Mouse (Mus musculus) G1E (cell line): ENCODE results near the gene Dhx57.

Experiments
- CTCF ChIP-seq: IDR thresholded peaks from 2 replicates; pipeline ENCODE4 v1.5.1; 2012; ENCODE audit warnings: low read depth, low read length, inconsistent platforms, mixed read lengths
- GATA1 ChIP-seq: IDR thresholded peaks from 2 replicates; pipeline ENCODE4 v1.6.1; 2012; ENCODE audit warnings: borderline replicate concordance, low read length, inconsistent platforms, mixed read lengths

- TF ChIP-seq CTCF (no peak), GATA1 (no peak)
Observed at GRCm38 (mm10) chr17:80290074-80290657, at the start of gene Dhx57, which contains the start of gene Morn2.
